Mouse (Mus musculus) natural killer cell, adult 2 months (primary cell): ENCODE results near the gene Fxyd6.

Experiments used
- DNase-seq, 2 experiments: peaks; one replicate each; pipeline ENCODE4 v3.0.0; 2022; ENCODE audit warnings: low spot score in 2 of 2

The Fxyd6 gene

DNA sequence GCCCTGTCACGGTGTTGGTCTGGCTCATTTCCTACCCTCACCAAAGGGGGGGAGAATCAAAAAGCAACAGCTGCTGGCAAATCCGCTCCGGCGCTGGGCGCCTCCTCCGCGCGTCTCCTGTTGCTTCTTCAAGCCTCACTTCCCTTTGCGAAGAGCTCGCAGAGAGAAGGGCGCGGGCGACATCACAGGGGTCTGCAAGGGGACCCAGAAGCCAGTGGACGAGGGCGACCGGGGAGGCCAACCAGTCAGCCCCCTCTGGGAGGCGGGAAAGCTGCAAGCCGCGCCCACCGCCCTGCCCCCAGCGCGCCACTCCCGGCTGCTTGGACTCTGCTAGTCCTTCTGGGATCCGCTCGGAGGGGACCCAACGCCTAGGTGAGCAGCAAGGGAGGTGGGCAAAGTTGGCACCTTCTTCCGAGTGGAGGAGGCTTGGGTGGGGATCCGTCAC lies at the start of gene Fxyd6:
Gene Fxyd6, plus strand, starts transcription at position 69 of the 445 bp plus-strand sequence.
- no peak for DNase-seq

DNA sequence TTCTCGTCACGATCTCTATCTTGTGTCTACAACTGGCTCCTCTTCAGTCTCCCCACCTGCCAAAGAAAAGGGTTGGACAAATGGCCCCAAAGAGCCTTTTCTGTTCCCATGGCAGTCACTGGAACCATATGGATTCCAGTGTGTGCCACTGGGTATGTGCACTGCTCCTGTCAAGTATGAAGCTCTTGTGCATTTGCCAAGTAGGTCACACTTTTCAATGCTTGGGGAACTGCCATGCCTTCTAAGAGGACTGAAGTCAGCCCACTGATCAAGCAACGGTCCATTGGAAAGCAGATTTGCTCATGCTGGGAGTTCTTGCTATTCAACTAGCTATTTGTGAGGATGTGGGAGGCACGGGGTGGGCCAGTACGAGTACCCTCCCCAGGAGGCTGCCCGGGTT lies 48.5 kb upstream of the Fxyd6 start:
- no peak for DNase-seq

DNA sequence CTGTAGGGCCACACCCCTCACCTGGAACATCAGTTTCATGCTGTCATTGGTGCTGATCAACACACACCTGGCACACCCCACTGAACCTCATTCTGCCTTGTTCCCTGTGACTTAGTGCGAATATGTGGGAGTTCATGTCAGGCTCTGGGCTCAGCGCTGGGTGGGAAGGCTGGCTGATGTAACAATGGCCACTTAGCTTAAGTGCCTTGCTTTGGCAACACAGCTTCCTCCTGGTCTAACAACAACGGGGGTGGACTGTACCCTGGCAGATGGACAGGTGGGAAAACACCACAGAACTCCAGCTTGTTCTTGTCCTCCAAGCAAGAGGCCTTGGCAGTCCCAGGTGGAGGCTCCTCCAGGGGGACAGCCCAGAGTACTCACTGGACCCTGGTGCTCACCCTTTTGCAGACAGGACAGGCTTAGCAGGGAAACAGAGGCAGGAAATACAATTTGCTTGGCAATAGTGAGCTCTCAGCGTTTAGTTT lies 48.0 kb upstream of the Fxyd6 start:
- no peak for DNase-seq

DNA sequence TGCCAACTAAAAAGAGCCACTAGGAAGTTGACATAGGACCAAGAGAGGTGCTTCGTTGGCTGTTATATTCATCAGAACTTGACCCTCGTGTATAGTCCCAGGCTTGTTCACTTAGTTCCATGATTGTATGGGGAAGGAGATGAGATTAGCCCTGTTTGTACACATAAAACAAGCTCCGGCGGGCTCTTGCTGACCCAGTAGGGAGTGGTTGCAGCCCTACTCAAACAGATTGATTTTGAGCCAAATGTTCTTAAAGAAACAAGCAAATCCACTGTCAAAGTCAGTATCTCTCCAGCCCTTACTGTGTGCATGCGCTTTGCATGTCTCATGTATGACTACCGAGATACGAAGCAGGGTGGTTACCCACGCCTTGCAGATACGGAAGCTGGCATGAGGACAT lies 43.6 kb upstream of the Fxyd6 start:
- no peak for DNase-seq

DNA sequence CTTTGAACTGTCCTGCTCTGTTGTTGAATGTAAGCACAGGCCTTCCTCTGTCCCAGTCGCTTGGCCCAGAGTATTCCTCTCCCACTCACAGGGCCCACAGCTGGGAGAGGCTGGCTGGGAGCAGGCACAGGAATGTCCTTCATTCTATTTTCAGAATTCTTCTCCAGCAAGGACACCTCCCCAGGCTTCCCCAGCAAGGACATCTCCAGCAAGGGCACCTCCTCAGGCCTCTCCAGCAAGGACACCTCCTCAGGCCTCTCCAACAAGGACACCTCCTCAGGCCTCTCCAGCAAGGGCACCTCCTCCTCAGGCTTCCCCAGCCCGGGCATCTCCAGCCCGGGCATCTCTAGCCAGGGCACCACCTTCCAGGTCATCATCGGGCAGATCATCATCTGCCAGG lies 41.7 kb upstream of the Fxyd6 start:
- DNase-seq, result no peak

DNA sequence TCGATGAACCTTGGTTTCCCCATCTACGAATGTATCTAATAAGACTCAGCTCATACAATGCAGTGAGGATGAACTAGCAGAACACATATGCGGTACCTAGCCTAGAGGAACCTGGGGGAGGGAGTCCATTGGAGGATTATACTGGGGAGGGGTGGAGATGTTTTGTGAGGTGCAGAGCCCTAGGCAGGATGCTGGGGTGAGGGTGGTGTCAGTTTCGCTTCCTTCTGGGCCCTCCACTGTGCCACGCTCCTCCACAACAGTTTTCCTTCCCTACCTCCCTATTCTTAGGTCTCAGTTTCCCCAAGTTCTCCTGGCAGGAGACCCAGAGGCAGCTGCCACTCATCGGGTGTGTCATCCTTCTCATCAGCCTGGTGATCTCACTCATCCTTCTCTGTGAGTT lies 40.4 kb upstream of the Fxyd6 start:
- DNase-seq, result no peak

DNA sequence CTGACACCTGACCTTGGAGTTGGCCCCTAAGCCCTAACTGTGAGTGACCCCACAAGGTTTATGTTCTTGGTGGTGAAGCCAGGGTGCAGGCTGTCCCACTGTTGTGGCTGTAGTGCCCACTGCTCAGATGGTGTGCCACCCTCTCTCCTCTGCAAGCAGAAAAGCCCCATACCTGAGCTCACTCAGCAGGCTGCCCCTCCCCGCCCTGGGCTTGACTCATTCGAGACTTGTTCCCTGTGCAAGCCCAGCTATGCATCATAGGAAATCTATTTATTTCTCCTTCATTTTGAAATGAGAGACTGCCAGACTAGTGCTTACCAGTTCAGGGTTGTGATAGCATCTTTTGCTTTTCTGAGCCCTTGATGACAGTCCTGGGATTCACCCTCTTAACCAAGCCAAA lies 32.6 kb upstream of the Fxyd6 start:
- no peak for DNase-seq

DNA sequence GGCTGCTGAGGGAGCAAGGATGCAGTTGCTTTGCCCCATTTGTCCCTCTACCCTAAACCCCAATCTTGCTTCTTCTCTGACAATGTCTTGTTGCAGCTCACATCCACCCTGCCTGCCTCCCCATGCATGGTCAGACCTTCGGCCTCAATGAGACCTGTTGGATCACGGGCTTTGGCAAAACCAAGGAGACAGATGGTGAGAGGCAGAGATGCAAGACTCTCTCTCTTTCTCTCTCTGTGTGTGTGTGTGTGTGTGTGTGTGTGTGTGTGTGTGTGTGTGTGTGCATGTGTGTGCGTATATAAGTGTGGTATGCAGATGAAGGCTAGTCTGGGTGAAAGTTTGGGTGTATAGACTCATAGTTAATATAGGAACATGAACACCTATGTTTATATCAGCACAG lies 26.9 kb upstream of the Fxyd6 start:
- no peak for DNase-seq

DNA sequence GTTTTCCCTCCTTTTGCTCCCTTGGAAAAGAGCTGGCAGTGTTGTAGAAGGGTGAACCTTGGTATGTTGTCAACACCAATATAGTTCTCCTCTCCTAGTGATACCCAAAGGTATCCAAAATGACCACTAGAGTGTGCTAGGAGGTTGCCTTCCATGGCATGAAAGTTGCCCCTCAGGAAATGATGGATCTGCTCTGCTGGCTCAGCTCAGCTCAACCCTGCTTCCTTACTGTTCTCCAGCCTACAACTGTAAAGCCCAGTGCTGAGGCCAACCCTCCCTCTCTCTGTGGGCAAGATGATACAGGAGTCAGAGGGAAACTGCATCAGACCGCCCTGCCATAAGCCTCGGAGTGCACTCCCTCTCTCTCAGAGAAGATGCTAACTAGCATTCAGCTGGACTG lies 24.5 kb upstream of the Fxyd6 start:
- no peak for DNase-seq

DNA sequence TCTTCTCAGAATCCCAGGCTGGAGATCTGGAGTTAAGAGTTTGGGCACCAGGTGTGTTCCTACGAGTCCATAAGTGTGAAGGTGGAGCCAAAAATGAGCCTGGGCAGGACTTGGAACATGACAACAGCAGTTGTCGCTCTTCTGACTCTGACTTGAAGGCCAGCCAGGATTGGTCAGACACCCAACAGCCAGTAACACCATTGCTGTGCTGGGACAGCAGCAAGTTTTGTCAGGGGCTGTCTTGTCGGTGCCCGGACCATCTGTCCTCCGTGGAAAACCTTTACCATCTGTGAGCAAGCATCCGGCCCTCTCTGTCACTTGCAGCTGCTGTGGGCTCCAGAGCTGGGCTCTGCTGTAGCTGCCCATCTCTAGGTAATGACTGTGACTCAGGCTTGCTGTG lies 23.7 kb upstream of the Fxyd6 start:
- no peak for DNase-seq

DNA sequence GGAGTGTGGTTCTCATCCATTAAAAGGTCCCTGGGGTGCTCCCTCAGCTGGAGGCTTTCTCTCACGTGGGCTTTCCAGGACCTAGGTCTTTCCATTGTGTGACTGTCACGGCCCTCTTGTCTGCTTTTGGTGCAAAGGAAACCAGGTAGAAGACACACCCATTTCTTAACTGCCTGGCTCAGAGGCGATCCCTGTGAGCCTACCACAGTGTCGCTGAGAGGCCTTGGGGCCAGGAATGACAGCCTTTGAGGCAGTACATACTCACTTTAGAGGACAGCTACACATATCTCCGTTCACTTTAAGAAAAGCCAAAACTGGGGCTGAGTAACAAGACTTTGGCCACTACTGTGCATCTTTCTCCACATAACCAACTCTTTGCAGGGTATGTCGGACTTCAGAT lies 21.4 kb upstream of the Fxyd6 start:
- DNase-seq, result no peak

DNA sequence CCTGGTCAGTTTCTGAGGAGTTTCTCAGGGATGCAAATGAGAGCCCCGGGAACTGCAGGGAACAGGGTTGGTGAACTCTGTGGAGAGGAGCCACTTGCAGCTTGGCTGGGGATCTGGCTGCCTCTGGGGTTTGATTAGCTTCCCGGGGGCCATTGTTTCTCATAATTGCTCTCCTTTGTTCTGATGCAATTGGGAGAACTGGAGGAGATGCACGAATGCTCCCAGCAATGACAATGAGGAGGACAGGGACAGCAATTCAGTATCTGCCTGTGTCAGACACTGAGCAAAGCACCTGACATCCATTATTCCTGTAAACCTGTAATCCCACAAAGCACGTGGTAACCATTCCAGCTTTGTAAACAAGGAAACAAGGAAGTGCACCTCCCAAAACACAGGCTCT lies 20.8 kb upstream of the Fxyd6 start:
- DNase-seq, result no peak

DNA sequence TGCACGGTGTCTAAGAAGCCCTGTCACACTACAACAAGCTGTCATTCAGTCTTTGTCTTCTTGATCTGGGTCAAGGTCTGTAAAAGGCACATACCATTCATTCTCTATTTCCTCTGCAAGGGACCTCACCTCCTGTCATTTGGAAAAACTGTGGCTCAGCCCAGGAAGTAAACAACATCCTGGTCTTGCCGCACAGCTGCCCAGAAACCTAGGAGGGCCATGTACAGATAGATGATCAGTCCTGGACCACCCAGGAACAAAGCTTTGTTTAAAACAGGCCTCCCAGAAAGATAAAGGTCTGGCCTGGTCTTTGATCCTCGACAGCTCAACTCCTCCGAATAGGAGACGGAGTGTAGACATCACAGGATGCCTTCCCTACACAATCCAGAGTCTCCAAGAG lies 20.1 kb upstream of the Fxyd6 start:
- no peak for DNase-seq

DNA sequence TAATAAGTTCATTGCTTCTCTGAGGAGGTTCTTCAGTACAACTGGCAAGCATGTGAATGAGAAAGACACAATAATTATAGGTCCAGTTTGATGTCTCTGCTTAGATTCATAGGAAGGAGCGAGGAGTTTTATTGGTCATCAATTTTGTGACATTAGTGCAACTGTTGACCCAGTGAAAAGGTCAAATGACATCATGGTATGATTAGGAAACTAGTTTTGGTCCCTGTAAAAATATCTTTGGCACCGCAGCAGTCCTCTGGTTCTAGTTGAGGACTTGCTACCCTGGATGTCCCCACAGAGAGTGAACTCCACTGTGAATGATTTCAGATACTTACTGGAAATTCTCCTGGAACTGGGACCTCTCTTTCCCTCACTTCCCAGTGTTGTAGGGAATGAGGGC lies 14.8 kb upstream of the Fxyd6 start:
- no peak for DNase-seq

DNA sequence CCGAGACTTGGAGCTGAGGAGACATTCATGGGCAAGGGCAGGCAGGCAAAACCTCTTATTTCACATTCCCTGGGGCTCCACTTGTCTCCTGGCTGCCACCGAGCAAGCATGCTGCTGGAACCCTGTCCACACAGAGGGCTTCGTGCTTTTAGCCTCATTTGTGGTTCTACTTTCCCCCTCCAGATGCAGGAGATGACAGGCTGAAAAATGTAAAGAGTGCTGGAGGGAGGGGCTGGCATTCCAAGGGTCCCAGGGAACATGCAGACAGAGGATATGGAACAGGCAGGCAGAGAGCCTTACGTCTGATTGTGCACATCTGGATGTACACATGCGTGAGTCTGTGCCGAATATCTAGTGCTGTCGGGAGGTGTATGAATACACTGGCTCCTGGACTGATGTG lies 11.6 kb upstream of the Fxyd6 start:
- no peak for DNase-seq

DNA sequence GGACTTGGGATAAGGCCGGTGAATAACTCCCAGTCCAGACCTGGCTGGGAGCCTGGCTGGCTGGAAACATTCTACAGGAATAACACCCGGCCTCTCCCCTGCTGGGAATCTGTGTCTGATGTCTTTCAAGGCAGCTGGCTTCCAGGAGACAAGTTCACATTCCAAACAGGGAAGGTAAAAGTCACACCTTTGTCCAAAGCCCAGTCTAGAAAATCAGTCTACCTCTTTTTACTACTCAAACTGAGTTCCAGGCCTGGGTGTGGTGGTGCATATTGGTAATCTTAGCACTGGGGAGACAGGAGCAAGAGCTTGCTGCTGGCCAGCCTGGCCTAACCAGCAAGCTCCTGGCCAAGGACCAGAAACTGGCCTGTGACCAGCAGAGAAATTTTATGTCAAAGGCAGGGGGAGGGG lies 7.9 kb upstream of the Fxyd6 start:
- no peak for DNase-seq

DNA sequence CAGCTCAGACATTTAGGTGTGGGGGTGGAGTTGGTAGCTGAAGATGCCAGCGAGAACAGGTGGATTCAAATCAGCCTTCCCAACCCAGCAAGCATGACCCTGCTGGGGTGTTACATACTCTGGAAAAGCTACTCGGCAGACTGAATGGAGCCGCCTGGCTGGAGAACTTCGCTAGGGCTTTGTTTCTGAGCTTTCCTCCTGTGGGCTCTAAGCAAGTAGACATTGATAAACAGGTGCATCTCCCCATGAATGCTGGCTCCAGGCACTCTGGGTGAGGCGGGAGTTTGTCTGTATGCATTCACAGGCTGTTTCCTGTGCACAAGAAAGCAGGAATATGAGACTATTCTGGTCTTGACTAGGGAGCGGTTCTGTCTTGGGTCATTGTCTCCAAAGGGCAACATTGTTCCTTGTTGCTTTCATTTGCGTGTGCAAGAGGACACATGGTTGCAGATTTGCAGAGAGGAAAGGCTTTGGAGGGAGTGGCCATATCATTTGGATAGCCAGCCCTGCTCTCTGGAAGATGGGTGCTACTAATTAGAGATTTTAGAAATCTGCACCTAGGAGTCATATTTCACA lies 6.3 kb upstream of the Fxyd6 start:
- no peak for DNase-seq

DNA sequence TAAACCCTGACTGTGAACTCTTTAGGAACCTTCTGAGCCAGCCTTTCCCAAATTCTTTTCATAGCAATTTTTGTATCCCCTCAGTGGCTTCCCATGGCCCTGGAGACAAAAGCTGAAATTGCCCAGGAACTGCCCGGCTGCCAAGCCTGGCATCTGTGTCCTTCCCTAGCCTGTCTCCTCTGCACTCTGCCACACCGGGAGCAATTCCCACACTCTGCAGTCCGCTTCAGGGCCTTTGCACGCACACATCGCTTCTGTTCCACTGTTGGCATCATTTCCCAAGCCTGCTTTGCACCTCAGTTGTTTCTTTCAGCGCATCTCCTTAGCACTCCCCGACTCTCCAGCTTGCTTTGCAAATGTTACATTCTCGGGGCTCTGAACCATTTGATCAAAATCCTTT lies 2.3 kb upstream of the Fxyd6 start:
- DNase-seq, result no peak

DNA sequence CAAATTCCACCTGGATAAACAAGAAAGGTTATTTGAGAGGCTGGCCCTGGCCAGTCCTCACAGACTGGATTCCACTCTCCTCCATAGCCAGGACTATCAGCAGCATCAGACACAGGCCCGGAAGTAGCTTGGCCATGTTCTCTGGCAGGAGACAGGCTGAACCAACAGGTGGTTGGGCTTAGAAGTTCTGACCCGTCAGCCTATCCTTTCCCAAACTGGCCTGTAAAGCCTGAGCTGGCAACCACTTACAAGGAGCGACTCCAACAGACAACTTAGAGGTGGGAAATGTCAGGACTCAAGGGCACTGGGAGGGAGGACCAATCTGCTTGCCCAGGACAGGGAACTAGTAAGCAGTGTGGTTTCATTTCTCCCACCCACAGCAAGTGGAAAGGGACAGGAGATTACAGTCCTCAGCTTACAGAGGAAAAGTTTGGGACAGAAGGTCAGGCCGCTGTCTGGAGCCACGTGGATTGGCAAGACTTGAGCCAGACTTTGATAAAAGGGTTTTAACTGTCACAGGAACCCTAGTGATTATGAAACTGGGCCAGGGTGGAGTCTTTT lies 1.6 kb upstream of the Fxyd6 start:
- DNase-seq, result no peak

DNA sequence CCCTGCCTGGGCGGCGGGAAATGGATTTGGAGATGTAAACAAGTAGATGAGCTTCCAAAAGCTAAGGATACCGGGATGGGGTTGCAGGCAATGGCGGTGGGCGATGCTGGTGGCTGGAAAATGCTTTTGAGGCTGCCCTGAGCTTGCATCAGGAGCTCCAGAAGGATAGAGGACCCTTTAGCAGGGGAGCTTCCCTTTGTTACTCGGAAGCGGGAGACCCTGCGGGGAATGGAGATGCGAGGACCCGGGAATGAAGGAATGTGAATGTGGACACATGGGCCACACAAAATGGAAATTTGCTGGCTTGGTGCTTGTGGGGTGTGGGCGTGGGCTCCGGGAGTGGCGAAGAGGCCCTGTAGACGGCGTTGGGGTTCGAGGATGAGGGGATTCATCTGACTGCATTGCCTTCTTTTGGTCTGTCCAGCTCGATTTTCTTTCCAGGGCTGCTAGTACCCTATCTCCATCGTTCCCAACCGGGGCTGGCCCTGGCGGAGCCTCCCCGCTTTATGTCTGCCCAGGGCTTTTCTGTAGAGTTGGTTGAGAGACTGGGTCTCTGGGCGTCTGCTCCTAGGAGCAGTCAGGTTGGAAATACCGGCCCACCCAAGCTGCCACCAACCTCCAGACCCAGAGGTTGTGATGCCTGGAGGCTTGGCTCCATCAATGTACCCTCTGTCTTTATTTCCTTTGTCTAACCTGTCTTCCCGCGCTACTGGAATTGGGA lies 791 bp downstream of the Fxyd6 start:
- no peak for DNase-seq

DNA sequence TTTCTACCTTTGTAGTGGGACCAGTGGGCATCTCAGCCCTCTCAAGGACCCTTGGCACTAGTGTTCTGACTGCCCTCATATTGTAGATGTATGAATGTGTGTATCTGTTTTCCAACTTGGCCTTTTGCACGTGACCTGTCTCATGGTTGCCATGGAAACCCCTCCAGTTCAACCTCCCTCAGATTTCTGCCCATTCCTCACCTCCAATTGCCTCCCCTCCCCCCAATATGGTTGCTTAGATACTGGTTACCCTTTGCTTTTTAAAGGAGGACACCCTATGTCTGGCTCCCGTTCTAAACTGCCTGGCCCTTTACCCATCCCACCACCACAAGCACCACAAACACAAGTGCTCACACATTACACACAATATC lies 1.3 kb downstream of the Fxyd6 start:
- DNase-seq, result no peak

DNA sequence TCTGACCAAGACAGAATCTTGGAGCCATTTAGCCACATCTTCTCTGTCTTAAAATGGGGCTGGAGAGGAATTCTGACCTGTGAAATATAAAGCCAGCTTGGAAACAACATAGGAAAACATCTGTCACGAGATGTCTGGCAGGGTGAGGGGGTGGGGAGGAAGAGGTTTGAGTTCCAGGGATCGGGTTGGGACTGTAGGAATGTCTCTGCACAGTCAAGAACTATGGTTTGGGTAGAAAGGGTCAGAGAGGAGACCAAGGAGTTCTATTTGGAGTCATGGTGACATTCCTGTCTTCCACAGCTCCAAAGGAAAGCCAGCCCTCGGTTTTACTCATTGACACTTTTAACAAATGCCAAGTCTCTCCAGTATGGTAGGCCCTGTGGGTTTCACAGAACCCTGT lies 3.9 kb downstream of the Fxyd6 start:
- no peak for DNase-seq

DNA sequence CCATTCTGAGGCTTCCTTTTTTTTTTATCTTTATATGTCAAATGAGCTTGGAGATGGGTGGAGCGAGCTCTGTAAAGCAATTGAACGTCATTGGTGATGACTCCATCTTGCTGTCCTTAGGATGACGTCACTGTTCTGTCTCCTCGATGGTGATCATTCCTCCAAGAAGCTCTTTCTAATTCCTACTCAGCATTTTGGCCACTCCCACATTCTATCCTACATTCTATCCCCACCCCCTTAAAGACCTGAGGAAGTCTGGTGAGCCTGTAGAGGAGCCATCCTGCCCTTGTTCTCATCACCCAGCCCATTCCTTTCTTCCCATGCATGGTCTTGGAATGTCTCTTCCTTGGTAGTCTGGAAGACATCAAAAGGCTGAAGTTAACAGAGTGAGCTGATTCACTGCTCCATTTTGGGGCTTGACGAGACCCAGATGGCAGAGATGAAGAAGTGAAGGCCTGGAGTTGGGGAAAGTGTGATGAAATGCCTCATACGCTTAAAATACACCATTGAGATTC lies 5.1 kb downstream of the Fxyd6 start:
- DNase-seq, result no peak
